Mouse (Mus musculus): ENCODE results near the gene Trh. TPM values are rescaled to one million over a fixed set of nuclear protein-coding genes. Genes with fewer than 3 reads are reported as not detected.

Gene Trh
- polyA plus RNA-seq (2014; fragmentation: Nextera tagmentation; extraction: Ambion mirVana) = 0.78 and 1.1 TPM in 2 replicates

DNA sequence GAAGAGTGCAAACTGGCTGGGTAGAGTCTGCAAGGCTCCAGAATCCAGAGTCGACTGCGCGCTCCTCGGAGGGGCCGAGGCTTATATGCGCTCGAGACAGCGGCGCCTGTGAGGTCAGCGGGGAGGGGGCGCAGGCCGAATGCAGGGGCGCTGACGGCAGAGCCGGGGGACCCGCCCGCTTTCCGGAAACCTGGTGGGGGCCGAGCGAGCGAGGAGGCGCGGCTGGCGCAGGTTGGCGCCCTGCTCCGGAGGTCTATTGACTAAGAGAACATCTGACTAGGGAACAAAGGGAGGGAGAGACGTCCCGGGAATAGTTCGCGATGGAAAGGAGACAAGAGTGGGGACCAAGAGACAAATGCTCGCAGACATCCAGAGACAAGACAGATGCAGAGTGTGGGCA is at the start of gene Trh:
TSS of gene Trh (minus strand) at position 60 of the 400 bp plus-strand sequence.
- H3K4me2 ChIP-seq (ENCODE audit: low read depth, low read length) = peak within 1 kb of the TSS; percentile 58
- H3K27ac ChIP-seq (ENCODE audit: low read depth, low read length) = no peak within 1 kb of the TSS
- peak within 1 kb of the TSS; percentile 26; the same call in 1 of the 2 replicates for H3K4me3 ChIP-seq (ENCODE audit: low read depth, low read length)
- H3K27me3 ChIP-seq (ENCODE audit: control insufficient read depth, insufficient read depth, low read length) = no peaks in the 10 kb centered on the region; the same call in none of the 2 replicates
- under 1% methylated on average over 31 of the region's 31 CpGs for WGBS
- no peaks in the 10 kb centered on the region for H3K4me1 ChIP-seq (ENCODE audit: control insufficient read depth, insufficient read depth, low read length)
- no peak for ATAC-seq (ENCODE audit: low read depth)
- no peaks in the 10 kb centered on the region for H3K36me3 ChIP-seq (ENCODE audit: control insufficient read depth, insufficient read depth, low read length)
- H3K9ac ChIP-seq (replicated peaks; ENCODE audit: low read depth, low read length) = peak within 1 kb of the TSS; percentile 52
- no peaks in the 10 kb centered on the region for H3K9me3 ChIP-seq (ENCODE audit: control insufficient read depth, low read length)

DNA sequence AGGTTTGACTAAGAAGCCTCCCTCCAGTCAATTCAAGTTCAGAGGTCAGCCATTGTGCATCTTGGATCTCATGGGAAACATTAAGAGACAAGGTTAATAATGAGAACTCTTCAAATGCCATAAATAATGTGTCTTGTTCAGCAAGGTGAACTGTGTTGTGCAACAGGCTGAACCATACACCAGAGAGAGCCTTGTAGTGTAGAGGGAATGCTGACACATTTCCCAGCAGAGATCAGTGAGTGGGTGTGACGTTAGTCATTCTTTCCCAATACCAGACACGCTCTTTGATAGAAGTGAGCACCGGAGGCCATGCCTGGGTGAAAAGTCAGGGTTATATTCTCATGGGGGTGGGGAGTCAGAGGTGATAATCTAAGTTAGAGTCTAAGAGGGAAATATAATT is 46.4 kb upstream of the Trh start:
- WGBS = 72% methylated on average over 3 of the region's 3 CpGs
- no peak overlapping the region for H3K27ac ChIP-seq (ENCODE audit: low read depth, low read length)
- H3K27me3 ChIP-seq (ENCODE audit: control insufficient read depth, insufficient read depth, low read length) = no peaks in the 10 kb centered on the region
- H3K9ac ChIP-seq (replicated peaks; ENCODE audit: low read depth, low read length) = no peak overlapping the region
- no peaks in the 10 kb centered on the region for H3K36me3 ChIP-seq (ENCODE audit: control insufficient read depth, insufficient read depth, low read length)
- no peak overlapping the region for H3K4me2 ChIP-seq (ENCODE audit: low read depth, low read length)
- no peak for ATAC-seq (ENCODE audit: low read depth)
- H3K9me3 ChIP-seq (ENCODE audit: control insufficient read depth, low read length) = no peaks in the 10 kb centered on the region
- H3K4me1 ChIP-seq (ENCODE audit: control insufficient read depth, insufficient read depth, low read length) = no peaks in the 10 kb centered on the region
- no peak overlapping the region for H3K4me3 ChIP-seq (ENCODE audit: low read depth, low read length)

DNA sequence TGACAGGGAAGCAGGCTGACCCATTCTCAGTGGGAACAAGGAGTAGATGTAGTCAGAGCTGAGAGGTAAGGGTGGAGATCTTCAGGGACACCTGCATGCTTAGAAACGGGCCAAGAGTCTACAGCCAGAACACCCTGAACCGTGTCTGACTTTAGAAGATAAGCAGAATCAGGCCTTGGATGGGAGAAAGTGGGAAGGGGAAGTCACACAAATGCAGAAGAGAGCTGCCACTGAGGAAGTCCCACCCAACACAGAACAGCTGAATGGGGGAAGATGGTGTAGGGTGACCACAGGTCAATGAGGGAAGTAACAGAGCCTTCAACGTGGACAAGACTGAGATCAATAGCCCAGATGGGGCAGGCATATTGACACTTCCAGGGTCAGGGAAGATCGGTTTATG is 42.4 kb upstream of the Trh start:
- no peak for ATAC-seq (ENCODE audit: low read depth)
- WGBS = 63% methylated on average over 4 of the region's 4 CpGs
- H3K4me3 ChIP-seq (ENCODE audit: low read depth, low read length) = no peak overlapping the region

DNA sequence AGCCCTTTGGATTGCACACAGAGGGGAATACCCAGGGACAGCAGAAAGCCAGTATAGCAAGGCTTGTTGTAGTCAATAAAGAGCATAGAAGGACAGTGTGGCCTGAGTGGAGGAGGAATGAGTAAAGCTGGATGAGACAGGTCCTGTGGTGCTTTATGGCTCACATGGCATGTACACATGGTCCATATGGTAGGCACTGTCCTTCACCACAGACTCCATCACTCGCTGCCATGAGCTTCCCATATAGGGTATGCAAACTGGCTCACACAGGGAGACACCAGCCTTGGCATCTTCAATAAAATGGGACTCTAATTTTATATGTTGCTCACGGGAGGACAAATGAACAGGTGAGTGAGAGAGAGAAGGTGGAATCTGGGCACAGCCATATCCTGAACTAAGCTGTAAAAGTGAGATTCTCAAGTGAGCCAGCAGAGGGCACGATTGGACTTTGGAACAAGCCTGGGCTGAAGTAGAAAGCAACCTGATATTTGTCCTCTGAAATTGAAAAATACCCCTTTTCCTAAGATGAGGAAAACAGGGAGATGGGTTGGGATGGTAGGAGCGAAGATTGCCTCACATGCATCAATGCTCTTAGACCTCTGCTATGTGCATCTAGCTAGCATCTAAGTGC is 41.9 kb upstream of the Trh start:
- H3K9ac ChIP-seq (replicated peaks; ENCODE audit: low read depth, low read length) = no peak overlapping the region
- WGBS = 27% methylated on average over 4 of the region's 4 CpGs
- H3K4me1 ChIP-seq (ENCODE audit: control insufficient read depth, insufficient read depth, low read length) = no peaks in the 10 kb centered on the region
- no peaks in the 10 kb centered on the region for H3K27me3 ChIP-seq (ENCODE audit: control insufficient read depth, insufficient read depth, low read length)
- no peak overlapping the region for H3K4me3 ChIP-seq (ENCODE audit: low read depth, low read length)
- no peaks in the 10 kb centered on the region for H3K9me3 ChIP-seq (ENCODE audit: control insufficient read depth, low read length)
- 0 out of 2 replicates have a peak, but pooled peaks have one; percentile 68 for ATAC-seq (ENCODE audit: low read depth)
- H3K27ac ChIP-seq (ENCODE audit: low read depth, low read length) = no peak overlapping the region
- no peaks in the 10 kb centered on the region for H3K36me3 ChIP-seq (ENCODE audit: control insufficient read depth, insufficient read depth, low read length)
- no peak overlapping the region for H3K4me2 ChIP-seq (ENCODE audit: low read depth, low read length)

More for the DNA sequence above, 42.4 kb upstream of the Trh start:
- no peak overlapping the region for H3K9ac ChIP-seq (replicated peaks; ENCODE audit: low read depth, low read length)
- H3K36me3 ChIP-seq (ENCODE audit: control insufficient read depth, insufficient read depth, low read length) = no peaks in the 10 kb centered on the region
- H3K4me2 ChIP-seq (ENCODE audit: low read depth, low read length) = no peak overlapping the region
- no peaks in the 10 kb centered on the region for H3K27me3 ChIP-seq (ENCODE audit: control insufficient read depth, insufficient read depth, low read length)
- H3K4me1 ChIP-seq (ENCODE audit: control insufficient read depth, insufficient read depth, low read length) = no peaks in the 10 kb centered on the region
- H3K9me3 ChIP-seq (ENCODE audit: control insufficient read depth, low read length) = no peaks in the 10 kb centered on the region
- H3K27ac ChIP-seq (ENCODE audit: low read depth, low read length) = no peak overlapping the region

DNA sequence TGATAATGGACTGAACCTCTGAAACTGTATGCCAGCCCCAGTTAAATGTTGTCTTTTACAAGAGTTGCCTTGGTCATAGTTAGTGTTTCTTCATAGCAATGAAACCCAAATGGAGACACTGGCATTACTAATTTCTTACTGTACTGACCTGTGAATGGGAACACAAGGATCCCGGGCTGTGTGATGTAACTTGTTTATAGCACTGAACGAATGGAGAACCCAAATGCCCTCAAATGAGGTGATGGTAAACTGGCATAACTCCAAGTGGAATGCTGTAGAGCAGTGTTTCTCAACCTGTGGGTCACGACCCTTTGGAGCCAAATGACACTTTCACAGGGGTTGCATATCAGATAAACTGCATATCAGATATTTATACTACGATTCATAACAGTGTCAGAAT is 41.1 kb upstream of the Trh start:
- no peaks in the 10 kb centered on the region for H3K36me3 ChIP-seq (ENCODE audit: control insufficient read depth, insufficient read depth, low read length)
- H3K9ac ChIP-seq (replicated peaks; ENCODE audit: low read depth, low read length) = no peak overlapping the region
- H3K9me3 ChIP-seq (ENCODE audit: control insufficient read depth, low read length) = no peaks in the 10 kb centered on the region
- H3K4me2 ChIP-seq (ENCODE audit: low read depth, low read length) = no peak overlapping the region
- no peaks in the 10 kb centered on the region for H3K27me3 ChIP-seq (ENCODE audit: control insufficient read depth, insufficient read depth, low read length)
- no peak for ATAC-seq (ENCODE audit: low read depth)
- H3K27ac ChIP-seq (ENCODE audit: low read depth, low read length) = no peak overlapping the region
- no peak overlapping the region for H3K4me3 ChIP-seq (ENCODE audit: low read depth, low read length)
- H3K4me1 ChIP-seq (ENCODE audit: control insufficient read depth, insufficient read depth, low read length) = no peaks in the 10 kb centered on the region
- WGBS = 75% methylated on average over 4 of the region's 4 CpGs

DNA sequence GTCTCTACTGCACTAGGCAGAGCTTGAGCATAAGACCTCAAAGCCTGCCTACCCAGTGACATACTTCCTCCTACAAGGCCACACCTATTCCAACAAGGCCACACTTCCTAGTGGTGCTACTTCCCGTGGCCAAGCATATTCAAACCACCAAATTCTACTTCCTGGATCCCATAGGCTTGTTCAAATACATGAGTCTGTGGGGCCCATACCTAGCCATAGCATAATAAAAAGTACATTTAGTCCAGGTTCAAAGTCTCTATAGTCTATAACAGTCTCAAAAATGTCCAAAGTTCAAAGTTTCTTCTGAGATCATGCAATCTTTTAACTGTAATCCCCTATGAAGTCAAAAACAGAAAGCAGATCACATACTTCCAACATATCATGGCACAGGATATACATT is 32.7 kb upstream of the Trh start:
- Histone ChIP-seq H3K27me3 (ENCODE audit: control insufficient read depth, insufficient read depth, low read length) (no peaks in the 10 kb centered on the region), H3K27ac (ENCODE audit: low read depth, low read length) (no peak overlapping the region), H3K4me1 (ENCODE audit: control insufficient read depth, insufficient read depth, low read length) (no peaks in the 10 kb centered on the region), H3K9ac (replicated peaks; ENCODE audit: low read depth, low read length) (no peak overlapping the region), H3K36me3 (ENCODE audit: control insufficient read depth, insufficient read depth, low read length) (no peaks in the 10 kb centered on the region), H3K4me2 (ENCODE audit: low read depth, low read length) (no peak overlapping the region), H3K4me3 (ENCODE audit: low read depth, low read length) (no peak overlapping the region), H3K9me3 (ENCODE audit: control insufficient read depth, low read length) (no peaks in the 10 kb centered on the region)
- no peak for ATAC-seq (ENCODE audit: low read depth)
- WGBS = 95% methylated on average over 1 of the region's 1 CpGs

DNA sequence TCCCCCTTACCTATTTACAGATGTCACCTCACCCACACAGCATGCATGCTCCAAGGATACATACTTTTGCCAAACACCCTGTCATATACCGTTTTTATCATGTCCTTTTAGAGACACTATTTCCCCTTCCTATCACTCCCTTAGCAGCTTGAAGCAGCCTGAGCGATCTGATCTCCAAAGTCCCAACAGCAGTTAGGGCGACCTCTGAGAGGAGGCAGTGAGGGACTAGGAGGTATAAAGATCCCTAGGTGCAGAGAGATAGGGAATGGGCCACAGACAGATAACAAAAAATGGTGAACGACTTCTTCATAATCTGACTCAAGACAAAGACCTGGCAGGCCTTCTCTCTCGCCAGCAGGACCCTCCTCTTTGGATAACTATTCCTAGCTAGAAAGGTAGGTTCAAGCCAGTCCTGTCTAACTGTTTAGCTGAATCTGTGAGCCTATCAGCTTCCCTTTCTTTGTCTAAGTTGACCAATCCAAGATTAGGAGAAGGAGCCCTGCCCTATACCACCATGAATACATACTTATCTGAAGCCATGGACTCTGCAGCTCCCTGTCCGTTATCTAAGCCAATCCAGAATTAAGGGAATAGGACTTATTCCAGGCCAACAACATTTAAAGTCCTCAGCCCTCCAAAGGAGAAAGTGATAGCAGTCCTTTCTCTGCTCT is 29.3 kb upstream of the Trh start:
- no peaks in the 10 kb centered on the region for H3K9me3 ChIP-seq (ENCODE audit: control insufficient read depth, low read length)
- H3K27me3 ChIP-seq (ENCODE audit: control insufficient read depth, insufficient read depth, low read length) = no peaks in the 10 kb centered on the region
- no peak overlapping the region for H3K9ac ChIP-seq (replicated peaks; ENCODE audit: low read depth, low read length)
- no peak overlapping the region for H3K27ac ChIP-seq (ENCODE audit: low read depth, low read length)
- 86% methylated on average over 6 of the region's 6 CpGs for WGBS
- no peaks in the 10 kb centered on the region for H3K36me3 ChIP-seq (ENCODE audit: control insufficient read depth, insufficient read depth, low read length)
- H3K4me3 ChIP-seq (ENCODE audit: low read depth, low read length) = no peak overlapping the region
- no peak overlapping the region for H3K4me2 ChIP-seq (ENCODE audit: low read depth, low read length)
- no peak for ATAC-seq (ENCODE audit: low read depth)
- H3K4me1 ChIP-seq (ENCODE audit: control insufficient read depth, insufficient read depth, low read length) = no peaks in the 10 kb centered on the region

DNA sequence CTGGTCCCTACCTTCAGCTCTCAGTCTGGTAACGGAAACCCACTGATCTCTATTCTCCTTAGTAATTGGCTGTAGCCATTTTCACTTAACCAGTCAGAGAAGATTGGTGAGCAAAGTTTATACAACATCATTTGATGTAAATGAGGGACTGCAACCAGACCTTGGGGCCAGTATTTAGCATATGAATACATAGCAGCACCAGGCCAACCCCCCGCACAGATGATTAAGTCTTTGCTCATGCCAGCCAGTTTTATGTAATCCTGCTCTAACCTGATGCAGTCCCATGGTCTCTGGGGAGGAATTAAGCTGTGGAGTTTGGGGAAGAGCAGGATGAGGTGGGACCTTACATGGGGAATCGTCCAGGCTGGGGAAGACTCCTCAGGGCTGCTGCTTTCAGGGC is 28.2 kb upstream of the Trh start:
- Histone ChIP-seq H3K9me3 (ENCODE audit: control insufficient read depth, low read length) (no peaks in the 10 kb centered on the region), H3K4me3 (ENCODE audit: low read depth, low read length) (no peak overlapping the region), H3K27ac (ENCODE audit: low read depth, low read length) (no peak overlapping the region), H3K27me3 (ENCODE audit: control insufficient read depth, insufficient read depth, low read length) (no peaks in the 10 kb centered on the region), H3K4me2 (ENCODE audit: low read depth, low read length) (no peak overlapping the region), H3K4me1 (ENCODE audit: control insufficient read depth, insufficient read depth, low read length) (no peaks in the 10 kb centered on the region), H3K9ac (replicated peaks; ENCODE audit: low read depth, low read length) (no peak overlapping the region), H3K36me3 (ENCODE audit: control insufficient read depth, insufficient read depth, low read length) (no peaks in the 10 kb centered on the region)
- no peak for ATAC-seq (ENCODE audit: low read depth)
- WGBS = 46% methylated on average over 3 of the region's 3 CpGs

DNA sequence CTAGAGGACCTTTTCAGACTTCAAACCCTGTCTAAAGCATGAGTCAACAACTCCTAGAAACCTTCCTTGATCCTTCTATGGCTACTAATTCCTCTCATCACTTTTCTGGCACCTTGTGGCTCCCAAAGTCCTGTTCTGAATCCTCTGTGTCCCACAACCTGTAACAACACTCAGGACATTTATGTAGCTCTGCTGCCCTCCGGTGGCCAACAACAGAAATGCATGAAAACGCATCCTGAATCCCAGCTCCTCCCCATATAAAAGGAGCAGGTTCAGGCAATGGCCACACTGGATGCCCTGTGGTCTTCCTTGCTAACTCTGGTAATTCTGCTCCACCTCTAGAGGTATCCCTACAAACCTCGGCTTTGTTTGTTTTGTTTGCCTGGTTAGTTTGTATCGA is 24.6 kb upstream of the Trh start:
- Histone ChIP-seq H3K9ac (replicated peaks; ENCODE audit: low read depth, low read length) (no peak overlapping the region), H3K27ac (ENCODE audit: low read depth, low read length) (no peak overlapping the region), H3K4me3 (ENCODE audit: low read depth, low read length) (no peak overlapping the region), H3K9me3 (ENCODE audit: control insufficient read depth, low read length) (no peaks in the 10 kb centered on the region), H3K27me3 (ENCODE audit: control insufficient read depth, insufficient read depth, low read length) (no peaks in the 10 kb centered on the region), H3K4me1 (ENCODE audit: control insufficient read depth, insufficient read depth, low read length) (no peaks in the 10 kb centered on the region), H3K4me2 (ENCODE audit: low read depth, low read length) (no peak overlapping the region), H3K36me3 (ENCODE audit: control insufficient read depth, insufficient read depth, low read length) (no peaks in the 10 kb centered on the region)
- WGBS = 9% methylated on average over 4 of the region's 4 CpGs
- peak; percentile 44; the same call in 1 of the 2 replicates for ATAC-seq (ENCODE audit: low read depth)
